In the genomic region with DNA sequence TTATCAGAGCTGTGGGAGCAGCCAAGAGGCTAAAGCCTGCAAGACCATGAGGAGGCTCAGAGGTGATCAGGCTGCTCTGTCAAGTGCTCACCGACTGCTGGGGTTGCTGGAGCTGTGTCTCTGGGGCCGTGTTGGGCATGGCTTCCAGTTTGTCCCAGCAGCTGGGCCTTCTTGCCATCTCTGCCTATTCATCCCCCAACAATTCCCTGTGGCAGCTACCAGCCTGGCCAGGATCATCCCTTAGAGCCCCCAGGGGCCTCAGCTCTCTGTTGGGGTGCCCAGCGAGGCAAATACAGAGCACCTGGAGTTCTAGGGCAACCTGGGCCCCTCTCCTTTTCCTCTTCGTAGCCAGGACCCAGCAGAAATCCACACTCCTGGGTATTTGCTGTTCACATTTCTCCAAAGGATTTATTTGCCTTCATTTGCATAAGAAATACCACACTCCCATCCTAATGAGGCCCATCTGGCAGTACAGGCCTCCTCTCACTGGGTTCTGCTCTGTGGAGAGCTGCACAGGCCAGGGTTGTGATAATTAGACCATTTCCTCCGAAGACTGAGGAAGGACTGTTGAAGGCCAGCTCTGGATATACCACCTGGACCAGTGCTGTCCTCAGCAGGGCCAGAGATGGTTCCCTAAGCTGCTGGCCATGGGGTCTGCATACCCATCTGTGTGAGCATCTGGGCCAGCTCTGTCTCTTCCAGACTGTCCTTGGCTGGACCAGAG, we compare ENCODE assay signal across 15 mouse cellular contexts.
A peak's percentile ranks its signal among the peaks of the same experiment; 100 is the strongest.
DNase-seq lines count a peak whose midpoint lies in the region; ATAC-seq lines count a peak whose summit lies in the region.
"Had no signal": no experiment of that assay in that cellular context is flagged by ENCODE, and none has a peak within 500 bp of the region (broad histone marks: within the 10 kb centered on the region; RNA-seq: fewer than 3 reads in every experiment).

No protein-coding gene starts in this region.

- ATAC-seq in forebrain, embryonic 16.5 days, result peak; percentile 96
- ATAC-seq: liver, embryonic 12.5 days had no signal

- H3K9me3 ChIP-seq in forebrain, embryonic 16.5 days (ENCODE audit: control insufficient read depth, low read length), result no peaks in the 10 kb centered on the region
- no peaks in the 10 kb centered on the region for H3K9me3 ChIP-seq in midbrain, embryonic 10.5 days (replicated peaks)
- H3K9me3 ChIP-seq: heart, embryonic 15.5 days; liver, embryonic 12.5 days had no signal

- H3K4me2 ChIP-seq in forebrain, embryonic 16.5 days (ENCODE audit: low read length), result no peak overlapping the region
- H3K4me2 ChIP-seq: heart, embryonic 15.5 days; liver, embryonic 12.5 days had no signal

- H3K36me3 ChIP-seq in forebrain, embryonic 16.5 days (ENCODE audit: control insufficient read depth, insufficient read depth), result no peaks in the 10 kb centered on the region
- no peaks in the 10 kb centered on the region for H3K36me3 ChIP-seq in midbrain, embryonic 10.5 days
- H3K36me3 ChIP-seq: heart, embryonic 15.5 days; liver, embryonic 12.5 days had no signal

- H3K9ac ChIP-seq in forebrain, embryonic 16.5 days (replicated peaks; ENCODE audit: low read depth, low read length), result peak overlapping the region; percentile 22; the same call in 1 of the 2 replicates
- H3K9ac ChIP-seq: heart, embryonic 15.5 days; liver, embryonic 12.5 days had no signal

- WGBS in forebrain, embryonic 16.5 days, result 5% methylated on average over 5 of the region's 5 CpGs
- 56% methylated on average over 5 of the region's 5 CpGs for WGBS in midbrain, embryonic 10.5 days

- peak overlapping the region; percentile 92 for H3K27ac ChIP-seq in forebrain, embryonic 16.5 days (ENCODE audit: low read length)
- peak overlapping the region; percentile 77 for H3K27ac ChIP-seq in midbrain, embryonic 10.5 days (replicated peaks)
- H3K27ac ChIP-seq: heart, embryonic 15.5 days; liver, embryonic 12.5 days; macrophage had no signal

- no peak overlapping the region for H3K4me3 ChIP-seq in forebrain, embryonic 16.5 days (replicated peaks; ENCODE audit: low read length)
- H3K4me3 ChIP-seq in midbrain, embryonic 10.5 days, result no peak overlapping the region
- H3K4me3 ChIP-seq: heart, embryonic 15.5 days; liver, embryonic 12.5 days had no signal

- DNase-seq in ovary, postnatal 36 days (ENCODE audit: low spot score), result peak; percentile 23
- DNase-seq in ovary, adult 18-20 months (ENCODE audit: low spot score), result no peak
- no peak for DNase-seq in midbrain, embryonic 10.5 days (ENCODE audit: low spot score)
- DNase-seq in kidney, postnatal 10 days, result no peak
- no peak for DNase-seq in kidney, adult 18-20 months
- DNase-seq in gastrocnemius, adult 8-10 months (ENCODE audit: low spot score in 2 of 2), result no peak
- DNase-seq in lung, postnatal 36 days, result no peak
- DNase-seq: gastrocnemius, postnatal 10 days; kidney, adult 8-10 months; spleen, adult 18-20 months; thymus, postnatal 4 days had no signal

- peaks cover 17% of the 10 kb centered on the region for H3K4me1 ChIP-seq in forebrain, embryonic 16.5 days (replicated peaks; ENCODE audit: control insufficient read depth, insufficient read depth, low read length)
- H3K4me1 ChIP-seq in midbrain, embryonic 10.5 days, result peaks cover 14% of the 10 kb centered on the region
- H3K4me1 ChIP-seq: heart, embryonic 15.5 days; liver, embryonic 12.5 days had no signal

- no peaks in the 10 kb centered on the region for H3K27me3 ChIP-seq in forebrain, embryonic 16.5 days (replicated peaks; ENCODE audit: control insufficient read depth, insufficient read depth, low read length)
- H3K27me3 ChIP-seq in midbrain, embryonic 10.5 days (ENCODE audit: low read depth, poor library complexity, severe bottlenecking), result no peaks in the 10 kb centered on the region
- H3K27me3 ChIP-seq: heart, embryonic 15.5 days; liver, embryonic 12.5 days had no signal
